ENCODE assay signal across 30 mouse cellular contexts in the genomic region with DNA sequence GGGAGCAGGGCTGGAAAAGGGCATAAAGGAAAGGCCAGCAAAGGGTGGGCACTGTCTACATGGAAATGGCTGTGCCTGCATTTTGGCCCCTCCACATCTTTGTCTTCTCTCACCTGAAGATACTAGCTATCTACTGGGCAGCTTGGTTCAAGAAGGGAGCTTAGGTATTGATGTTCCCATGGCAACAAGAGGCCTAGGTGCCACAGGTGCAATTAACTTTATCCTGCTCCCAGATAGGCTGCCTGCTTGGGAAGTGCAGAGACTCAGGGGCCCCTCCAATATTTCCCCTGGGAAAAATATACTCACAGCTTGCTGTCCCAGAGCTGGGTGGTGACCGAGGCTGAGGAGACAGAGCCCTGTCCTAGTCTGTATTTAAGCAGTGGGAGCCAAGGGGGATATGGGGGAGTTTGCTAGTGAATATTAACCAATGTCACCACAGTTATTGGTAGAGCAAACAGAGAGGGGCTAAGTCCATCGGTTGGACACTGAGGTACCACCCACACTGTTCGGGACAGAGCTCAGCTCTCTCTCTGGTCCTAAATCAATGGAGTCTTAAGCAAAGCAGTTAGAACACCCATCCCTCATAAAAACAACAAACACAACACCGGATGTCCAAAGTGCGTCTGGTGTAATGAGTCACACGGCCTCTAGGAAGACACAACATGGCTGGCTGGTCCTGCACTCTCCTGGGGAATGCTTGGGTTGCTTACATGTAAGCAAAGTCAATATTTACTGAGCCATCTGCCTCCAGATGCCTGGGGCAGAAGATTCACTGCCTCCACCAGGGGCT. TPM values are rescaled to one million over a fixed set of nuclear protein-coding genes. Genes with fewer than 3 reads are reported as not detected.
"Had no signal": no experiment of that assay in that cellular context is flagged by ENCODE, and none has a peak within 500 bp of the region (broad histone marks: within the 10 kb centered on the region; RNA-seq: fewer than 3 reads in every experiment).

No protein-coding gene starts in this region.

RNA-seq across cellular contexts. Expression of a gene that starts 35.4 kb away (rescaled TPM):
- total RNA-seq: forebrain, postnatal 0 days; gastrocnemius, postnatal 14 days; heart, postnatal 25 days; layer of hippocampus, adult 2 months; layer of hippocampus, postnatal 10 days; layer of hippocampus, postnatal 25 days; left cerebral cortex, adult 2 months; left cerebral cortex, postnatal 14 days; left cerebral cortex, postnatal 36 days had no signal
- polyA plus RNA-seq: forebrain, embryonic 15.5 days; forebrain, postnatal 0 days; heart, embryonic 14.5 days; hindbrain, embryonic 10.5 days; hindbrain, embryonic 12.5 days; hindbrain, embryonic 14.5 days; hindbrain, embryonic 16.5 days; inflammation-experienced regulatory T-cells, adult 6 months; kidney, embryonic 14.5 days; limb, embryonic 10.5 days; limb, embryonic 12.5 days had no signal

RNA-seq across cellular contexts. Expression of a gene that starts 42.7 kb away (rescaled TPM):
- total RNA-seq: forebrain, postnatal 0 days; gastrocnemius, adult 18-20 months; gastrocnemius, adult 8-10 months; gastrocnemius, postnatal 14 days; gastrocnemius, postnatal 36 days; heart, adult 18-20 months; heart, adult 8-10 months; heart, postnatal 10 days; heart, postnatal 25 days; heart, postnatal 4 days; layer of hippocampus, adult 2 months; layer of hippocampus, postnatal 10 days; layer of hippocampus, postnatal 25 days; left cerebral cortex, adult 2 months; left cerebral cortex, postnatal 14 days; left cerebral cortex, postnatal 36 days had no signal
- polyA plus RNA-seq: forebrain, embryonic 15.5 days; forebrain, postnatal 0 days; heart, embryonic 12.5 days; heart, embryonic 14.5 days; heart, embryonic 16.5 days; hindbrain, embryonic 10.5 days; hindbrain, embryonic 12.5 days; hindbrain, embryonic 14.5 days; hindbrain, embryonic 16.5 days; inflammation-experienced regulatory T-cells, adult 6 months; kidney, embryonic 14.5 days; kidney, embryonic 16.5 days; limb, embryonic 10.5 days; limb, embryonic 12.5 days; limb, embryonic 14.5 days had no signal
